Mouse (Mus musculus) cerebellum, adult 8-10 months (tissue): ENCODE measurements around the gene Gm11634.

ENCODE experiments used
- DNase-seq: peaks from one replicate; pipeline ENCODE4 v3.0.0; 2022

Gene Gm11634

GRCm38 (mm10) chr11:101562391-101562790 is 36.7 kb downstream of the Gm11634 start:
- peak; percentile 25 for DNase-seq

GRCm38 (mm10) chr11:101556954-101557353 is 42.1 kb downstream of the Gm11634 start:
- DNase-seq: no peak

- no peak for DNase-seq
These were observed 42.5 kb downstream of the Gm11634 start for GRCm38 (mm10) chr11:101556541-101556940.

- DNase-seq: no peak
These were observed 45.6 kb downstream of the Gm11634 start for GRCm38 (mm10) chr11:101553354-101553930.

GRCm38 (mm10) chr11:101552476-101553300 is 46.4 kb downstream of the Gm11634 start:
- DNase-seq: peak; percentile 96

GRCm38 (mm10) chr11:101551751-101552475 is 47.1 kb downstream of the Gm11634 start, which contains the start of the genes Brca1 and Nbr1:
Brca1 (minus strand) TSS chr11:101551955.
Nbr1 (plus strand) TSS chr11:101552149.
- peak; percentile 90 for DNase-seq

GRCm38 (mm10) chr11:101548526-101548925 is 50.5 kb downstream of the Gm11634 start:
- DNase-seq: no peak

GRCm38 (mm10) chr11:101544132-101544531 is 54.9 kb downstream of the Gm11634 start:
- DNase-seq: no peak
